Mouse (Mus musculus) brown adipose tissue, adult 24 weeks (tissue): Measurements from ENCODE around the gene Dppa5a. TPM values are rescaled to one million over a fixed set of nuclear protein-coding genes. Genes with fewer than 3 reads are reported as not detected.
"Not testable (repeated sequence)": the region's sequence is repeated elsewhere in the genome, so short reads cannot be mapped to it uniquely, and the experiment has no call there.

Source experiments
- H3K27ac ChIP-seq: fragments of 200-500 bp; replicated peaks from 2 replicates; pipeline ENCODE4 v1.5.1; 2012; ENCODE audit warnings: low read depth, mild to moderate bottlenecking, low read length
- H3K4me1 ChIP-seq: fragments of 200-500 bp; 2 replicates; pipeline ENCODE4 v1.6.1; 2012; ENCODE audit warnings: low read length, mixed read lengths; ENCODE audit not compliant: control insufficient read depth, insufficient read depth, insufficient read length
- H3K4me3 ChIP-seq: fragments of 200-500 bp; 2 replicates; pipeline ENCODE4 v1.5.1; 2012; ENCODE audit warnings: low read depth, mild to moderate bottlenecking, low read length, moderate library complexity; ENCODE audit not compliant: insufficient read depth
- polyA plus RNA-seq: library from polyadenylated mRNA; stranded (reverse); fragments of >200 nt; gene quantifications from 2 replicates; pipeline ENCODE4 v1.2.4, GENCODE M21; 2012; ENCODE audit not compliant: missing spikeins, insufficient read depth, insufficient read length

The Dppa5a gene
- not detected in 2 replicates for polyA plus RNA-seq

DNA sequence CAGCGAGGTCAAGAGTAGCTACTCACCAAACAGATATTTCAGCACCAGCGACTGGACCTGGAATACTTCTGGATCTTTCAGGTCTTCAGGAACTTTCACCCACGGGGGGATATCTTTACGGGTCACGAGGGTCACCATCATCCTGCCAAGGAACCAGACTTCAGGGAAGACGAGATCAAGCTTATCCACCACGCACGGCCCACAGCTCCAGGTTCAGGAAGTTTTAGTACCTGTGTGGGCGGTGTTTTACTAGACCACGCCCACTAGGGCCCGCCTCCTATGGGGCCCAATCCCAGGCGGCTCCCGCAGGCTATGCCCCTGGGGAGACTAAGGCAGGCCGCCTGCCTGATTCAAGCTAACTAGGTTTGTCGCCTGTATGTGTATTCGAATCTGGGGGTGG is at the start of gene Dppa5a:
Gene Dppa5a (minus strand): TSS at position 219 of the 400 bp plus-strand sequence.
- H3K27ac ChIP-seq, H3K4me3 ChIP-seq, H3K4me1 ChIP-seq: not testable (repeated sequence)

DNA sequence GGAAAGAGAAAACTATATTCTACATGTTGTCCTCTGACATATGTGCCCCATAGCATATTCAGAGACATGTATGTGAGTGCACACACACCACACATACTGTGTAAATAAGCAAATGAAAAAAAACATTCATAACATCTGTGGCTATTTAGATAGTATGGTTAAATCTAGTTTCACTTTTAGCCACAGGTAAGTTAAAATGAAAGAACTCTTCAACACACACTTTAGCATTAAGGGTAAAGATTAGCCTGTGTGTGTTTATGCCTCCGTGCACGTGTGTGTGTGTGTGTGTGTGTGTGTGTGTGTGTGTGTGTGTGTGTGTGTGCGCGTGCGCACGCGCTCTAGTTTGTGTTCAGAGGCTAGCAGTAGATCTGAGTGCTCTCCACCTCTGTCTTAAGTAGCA is 33.6 kb upstream of the Dppa5a start:
- Histone ChIP-seq H3K27ac (no peak overlapping the region), H3K4me3 (no peak overlapping the region), H3K4me1 (no peaks in the 10 kb centered on the region)

DNA sequence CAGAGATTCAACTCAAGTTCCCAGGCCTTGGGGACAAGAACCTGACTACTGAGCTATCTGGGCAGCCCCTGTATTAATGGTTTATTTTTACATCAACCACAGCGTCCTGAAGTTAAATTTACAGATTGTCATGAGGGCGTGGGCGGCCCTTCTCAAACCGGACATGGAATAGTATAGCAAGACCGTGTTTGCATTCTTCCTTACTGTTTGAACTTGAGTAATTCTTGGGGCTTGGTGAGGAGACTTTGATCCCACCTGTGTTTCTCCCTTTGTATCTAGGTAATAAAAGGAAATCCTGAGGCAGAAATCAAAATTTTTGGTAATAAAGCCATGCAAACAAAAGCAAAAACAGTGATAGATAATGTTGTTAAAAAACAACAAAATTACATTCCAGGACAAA is 32.6 kb upstream of the Dppa5a start:
- Histone ChIP-seq H3K27ac (no peak overlapping the region), H3K4me3 (no peak overlapping the region), H3K4me1 (no peaks in the 10 kb centered on the region)

DNA sequence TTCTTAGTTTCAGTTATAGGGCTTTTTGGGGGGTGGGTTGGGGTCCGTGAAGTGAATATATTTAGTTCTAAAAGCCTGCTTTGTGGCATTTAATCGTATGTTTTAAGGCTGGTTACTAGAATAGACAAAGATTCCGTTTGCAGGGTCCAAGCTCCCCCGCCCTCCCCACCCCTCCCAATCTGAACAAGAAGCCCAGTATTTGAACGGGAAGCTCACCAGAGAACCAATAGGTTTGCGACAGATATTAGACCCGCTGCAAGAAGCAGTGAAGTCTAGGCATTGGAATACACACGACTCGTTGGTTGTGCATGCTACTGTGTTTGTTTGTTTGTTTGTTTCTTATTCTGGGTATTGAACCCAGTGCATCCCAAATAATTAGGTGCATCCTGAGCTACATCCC is 28.5 kb upstream of the Dppa5a start:
- no peak overlapping the region for H3K4me3 ChIP-seq
- no peak overlapping the region for H3K27ac ChIP-seq
- no peaks in the 10 kb centered on the region for H3K4me1 ChIP-seq

DNA sequence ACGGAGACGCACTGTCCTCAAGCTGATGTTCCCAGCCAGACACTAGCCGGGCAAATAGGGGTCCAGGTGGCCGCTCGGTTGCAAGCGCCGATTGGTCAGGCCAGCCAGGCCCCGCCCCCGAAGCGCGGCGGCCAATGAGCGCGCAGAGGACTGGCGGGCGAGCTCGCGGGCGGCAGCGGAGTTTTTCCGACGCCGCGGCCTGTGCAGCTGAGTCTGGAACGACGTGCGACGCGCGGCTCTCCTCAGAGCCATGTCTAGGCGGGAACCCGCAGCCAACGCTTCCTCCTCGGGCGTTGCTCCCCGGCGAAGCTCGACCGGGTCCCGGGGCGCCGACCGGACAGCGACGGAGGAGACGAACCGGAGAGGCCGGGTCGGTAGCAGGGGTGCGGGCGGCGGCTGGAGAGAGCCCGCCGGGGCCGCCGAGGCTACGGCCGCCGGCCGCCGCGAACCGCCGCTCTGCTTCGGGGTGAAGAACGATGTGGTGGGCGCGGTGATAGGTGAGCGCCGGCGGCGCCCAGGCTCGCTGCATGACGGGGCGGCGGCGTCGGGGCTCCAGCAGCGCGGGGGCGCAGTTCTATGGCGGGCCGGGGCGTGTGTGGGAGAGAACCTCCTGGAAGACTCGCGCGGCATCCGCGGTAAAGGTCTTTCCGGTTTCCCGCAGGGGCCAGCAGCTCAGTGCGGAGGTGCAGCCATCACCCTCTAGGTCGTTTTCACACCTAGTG is 27.8 kb upstream of the Dppa5a start, which contains the start of gene Ddx43:
Gene Ddx43 (plus strand): TSS at position 148 of the 722 bp plus-strand sequence.
- Histone ChIP-seq H3K4me1 (no peaks in the 10 kb centered on the region), H3K27ac (no peak within 1 kb of the TSS)

DNA sequence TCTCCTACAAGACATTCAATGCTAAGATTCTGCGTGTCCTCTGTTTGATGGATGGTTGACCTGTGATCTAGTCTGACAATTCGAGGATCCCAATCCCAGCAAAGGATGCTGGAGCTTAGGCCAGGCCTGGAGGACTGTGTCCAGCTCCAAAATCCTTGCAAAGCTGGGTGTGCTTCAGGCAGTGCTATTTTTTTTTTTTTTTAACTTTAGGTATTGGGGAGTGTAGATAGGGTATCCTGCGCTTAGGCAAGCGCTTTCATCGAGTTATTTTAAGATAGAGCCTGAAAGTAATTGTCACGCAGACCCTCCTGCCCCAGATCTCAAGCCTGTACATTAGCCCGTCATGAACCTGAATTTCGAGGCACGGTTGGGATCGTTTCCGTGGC is 27.3 kb upstream of the Dppa5a start:
- H3K27ac ChIP-seq: no peak overlapping the region
- H3K4me3 ChIP-seq: peak overlapping the region; percentile 48
- H3K4me1 ChIP-seq: no peaks in the 10 kb centered on the region

More for the DNA sequence above, 27.8 kb upstream of the Dppa5a start, which contains the start of gene Ddx43:
- H3K4me3 ChIP-seq: peak within 1 kb of the TSS; percentile 48

DNA sequence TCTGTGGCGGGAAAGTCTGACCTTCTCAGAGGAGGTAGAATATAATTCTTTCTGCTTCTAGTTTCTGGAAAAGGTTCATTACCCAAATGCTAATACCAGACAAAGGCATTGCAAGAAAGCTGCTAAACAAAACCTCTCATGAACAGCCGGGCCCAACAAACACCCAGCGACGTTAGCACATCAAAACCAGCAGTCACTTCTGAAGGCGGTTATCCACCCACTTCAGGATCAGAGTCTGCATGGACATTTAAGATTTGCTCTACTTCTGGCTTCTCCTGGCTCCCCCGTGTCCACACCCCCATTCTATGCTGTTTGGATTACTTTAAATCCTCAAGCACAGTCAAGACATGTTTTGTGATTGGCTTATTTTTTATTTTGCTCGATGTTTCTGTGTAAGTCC is 26.6 kb upstream of the Dppa5a start:
- Histone ChIP-seq H3K4me1 (no peaks in the 10 kb centered on the region), H3K4me3 (no peak overlapping the region), H3K27ac (no peak overlapping the region)

DNA sequence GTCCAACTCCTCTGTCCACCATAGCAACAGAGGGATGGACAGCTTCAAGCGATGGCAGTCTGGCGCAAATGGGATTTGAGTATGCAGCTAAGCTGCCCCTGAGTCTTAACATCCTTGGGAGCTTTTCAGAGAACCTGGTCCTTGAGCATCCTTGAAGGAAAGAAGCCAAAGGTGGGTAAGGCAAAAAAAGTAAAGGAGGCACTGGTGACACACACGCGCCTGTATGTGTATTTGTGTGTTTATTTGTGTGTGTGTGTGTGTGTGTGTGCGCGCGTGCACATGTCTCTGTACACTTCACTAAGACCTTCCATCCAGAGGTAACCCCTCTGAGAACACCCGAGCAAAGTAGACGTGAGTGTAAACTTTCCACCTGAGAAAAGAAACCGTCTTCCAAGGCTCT is 25.8 kb upstream of the Dppa5a start:
- no peak overlapping the region for H3K4me3 ChIP-seq
- H3K4me1 ChIP-seq: no peaks in the 10 kb centered on the region
- H3K27ac ChIP-seq: no peak overlapping the region

DNA sequence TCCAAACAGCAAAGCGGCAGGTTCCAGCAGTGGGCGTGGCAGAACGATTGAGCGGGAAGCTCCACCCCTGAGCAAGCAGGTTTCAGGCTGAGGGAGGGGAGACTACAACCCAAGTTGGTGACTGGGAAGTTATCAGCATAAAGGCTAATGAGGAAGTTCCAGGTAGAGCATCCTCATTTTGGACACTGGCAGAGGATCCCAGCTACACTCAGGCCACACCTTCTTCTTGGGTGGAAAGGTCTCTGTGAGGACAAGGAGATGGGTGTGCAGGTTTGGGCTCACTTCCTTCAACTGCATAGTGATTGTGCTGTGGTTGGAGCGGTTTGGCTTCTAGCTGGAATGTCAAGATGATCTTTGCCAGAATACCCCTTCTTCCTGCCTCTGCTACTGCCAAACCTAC is 22.0 kb upstream of the Dppa5a start:
- Histone ChIP-seq H3K4me3 (no peak overlapping the region), H3K27ac (no peak overlapping the region)

DNA sequence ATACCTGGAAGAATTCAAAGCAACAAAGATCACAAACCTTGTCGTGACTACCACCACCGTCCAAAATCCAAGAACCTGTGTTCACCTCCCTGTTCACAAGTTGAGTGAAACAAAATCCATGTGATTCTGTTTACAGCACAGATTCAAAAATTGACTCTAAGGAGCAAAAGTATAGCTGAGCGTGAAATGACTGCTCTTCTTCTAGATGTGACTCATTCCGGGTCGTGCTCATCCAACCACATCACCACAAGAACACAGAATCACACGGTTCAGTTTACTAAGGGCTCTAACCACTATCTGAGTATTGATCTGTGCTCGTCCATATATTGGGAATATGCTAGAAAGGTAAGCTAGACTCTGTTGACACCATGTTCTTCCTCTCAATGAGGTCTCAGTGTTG is 19.0 kb upstream of the Dppa5a start:
- no peak overlapping the region for H3K4me3 ChIP-seq
- no peaks in the 10 kb centered on the region for H3K4me1 ChIP-seq
- no peak overlapping the region for H3K27ac ChIP-seq

More for the DNA sequence above, 22.0 kb upstream of the Dppa5a start:
- H3K4me1 ChIP-seq: no peaks in the 10 kb centered on the region

DNA sequence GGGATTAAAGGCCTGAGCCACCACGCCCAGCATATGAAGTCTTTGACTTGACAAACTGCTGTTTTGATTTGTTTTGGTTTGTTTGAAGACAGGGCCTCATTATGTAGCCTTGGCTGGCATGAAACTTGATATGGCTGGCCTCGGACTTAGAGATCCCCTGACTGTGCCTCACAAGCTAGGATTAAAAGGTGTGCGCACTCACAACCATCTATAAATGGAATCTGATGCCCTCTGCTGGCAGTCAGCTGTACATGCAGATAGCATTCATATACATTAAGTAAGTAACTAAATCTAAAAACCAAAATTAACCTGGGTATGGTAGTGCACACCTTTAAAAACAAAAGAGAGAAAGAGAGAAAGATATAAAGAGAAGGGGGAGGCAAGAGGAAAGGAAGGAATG is 17.9 kb upstream of the Dppa5a start:
- Histone ChIP-seq H3K27ac (no peak overlapping the region), H3K4me3 (no peak overlapping the region)

DNA sequence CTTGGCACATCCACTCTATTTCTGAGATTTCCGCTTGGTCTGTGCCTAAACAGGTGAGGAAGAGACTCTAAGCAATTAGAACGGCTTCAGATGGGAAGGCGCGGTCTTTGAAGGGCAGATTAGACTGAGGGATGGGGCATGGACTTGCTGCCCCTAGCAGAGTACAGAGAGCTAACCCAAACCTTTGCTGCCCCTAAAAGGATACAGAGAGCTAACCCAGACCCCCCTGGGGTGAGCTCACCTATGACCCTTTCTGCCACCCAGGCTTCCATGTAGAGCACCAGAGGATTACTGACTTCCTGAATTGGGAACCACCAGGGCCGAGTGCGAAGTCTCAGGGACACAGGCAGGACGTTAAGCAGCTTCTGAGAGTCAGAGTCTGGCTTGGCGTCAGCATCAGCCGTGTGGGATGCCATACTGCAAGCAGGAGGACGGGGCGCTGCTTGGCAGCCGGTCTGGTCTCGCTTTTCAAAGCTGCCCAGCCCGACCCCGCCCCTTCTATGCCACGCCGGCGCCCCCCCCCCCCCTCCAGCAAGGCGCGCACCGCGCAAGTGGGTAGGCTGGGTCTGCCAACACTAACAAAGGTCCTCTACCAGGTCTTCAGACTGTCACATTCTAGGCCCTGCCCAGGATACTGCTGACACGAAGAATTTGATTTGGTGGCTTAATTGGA is 10.3 kb upstream of the Dppa5a start, which contains the start of gene Ooep:
Gene Ooep (minus strand): TSS at position 613 of the 673 bp plus-strand sequence.
- Histone ChIP-seq H3K4me1 (no peaks in the 10 kb centered on the region), H3K4me3 (no peak within 1 kb of the TSS), H3K27ac (no peak within 1 kb of the TSS)

More for the DNA sequence above, 17.9 kb upstream of the Dppa5a start:
- no peaks in the 10 kb centered on the region for H3K4me1 ChIP-seq

DNA sequence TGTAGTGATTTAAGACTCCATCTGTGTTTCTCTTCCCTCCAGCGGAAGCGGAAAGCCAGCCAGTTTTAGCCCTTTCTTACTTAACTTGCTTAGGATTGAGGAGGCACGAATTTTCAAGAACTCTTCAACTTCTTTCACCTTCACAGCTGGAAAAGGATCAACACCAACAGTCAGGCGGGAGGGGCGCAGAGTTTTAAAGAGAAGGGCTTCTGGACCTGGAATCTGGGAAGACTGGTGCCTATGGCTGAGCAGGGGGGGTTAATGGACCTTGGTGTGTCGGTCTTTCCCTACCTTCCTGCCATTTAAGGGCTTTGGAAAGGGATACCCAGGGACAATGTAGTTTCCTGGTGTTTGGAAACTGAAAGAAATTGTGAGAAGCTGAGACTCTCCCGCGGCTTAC is 9.6 kb upstream of the Dppa5a start:
- Histone ChIP-seq H3K27ac (no peak overlapping the region), H3K4me3 (no peak overlapping the region), H3K4me1 (no peaks in the 10 kb centered on the region)

DNA sequence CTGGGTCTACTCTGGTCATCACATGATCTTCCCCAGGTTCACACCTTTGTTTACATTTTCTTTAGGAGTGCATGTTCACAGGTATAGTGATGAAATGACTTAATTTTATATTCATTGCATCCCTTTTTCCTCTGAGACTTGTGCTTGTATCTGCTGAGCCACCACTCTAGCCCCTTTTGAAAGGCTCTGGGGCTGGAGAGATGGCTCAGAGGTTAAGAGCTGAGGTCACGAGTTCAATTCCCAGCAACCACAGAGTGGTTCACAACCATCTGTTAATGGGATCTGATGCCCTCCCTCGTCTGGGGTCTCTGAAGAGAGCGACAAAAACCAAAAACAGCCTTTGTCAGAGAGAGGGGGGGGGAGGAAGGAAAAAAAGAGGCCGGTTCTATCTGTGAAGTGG is 7.5 kb upstream of the Dppa5a start:
- Histone ChIP-seq H3K4me1 (no peaks in the 10 kb centered on the region), H3K4me3 (no peak overlapping the region)

DNA sequence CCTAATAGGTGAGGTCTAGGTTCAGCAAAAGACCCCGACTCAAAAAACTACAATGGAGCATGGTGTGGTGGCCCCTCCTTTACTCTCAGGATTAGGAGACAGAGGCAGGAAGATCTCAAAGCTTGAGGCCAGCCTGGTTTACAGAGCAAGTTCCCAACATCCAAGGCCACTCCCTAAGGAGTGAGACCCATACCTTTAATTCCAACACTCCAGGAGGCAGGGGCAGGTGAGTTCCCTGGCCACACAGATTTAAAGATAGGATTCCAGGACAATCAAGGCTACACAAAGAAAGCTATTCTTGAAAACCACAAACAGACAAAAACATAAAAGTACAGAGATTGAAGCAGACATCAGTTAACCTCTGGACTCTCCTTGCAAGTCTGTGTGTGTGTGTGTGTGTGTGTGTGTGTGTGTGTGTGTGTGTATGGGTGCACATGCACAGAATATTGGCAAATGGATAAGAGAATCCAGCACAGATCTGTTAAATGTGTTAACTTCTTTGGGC is 7.0 kb upstream of the Dppa5a start:
- H3K27ac ChIP-seq: no peak overlapping the region
- no peaks in the 10 kb centered on the region for H3K4me1 ChIP-seq
- no peak overlapping the region for H3K4me3 ChIP-seq

More for the DNA sequence above, 7.5 kb upstream of the Dppa5a start:
- no peak overlapping the region for H3K27ac ChIP-seq
